19 mouse cellular contexts compared by ENCODE assay signal in genomic region chr4:114778716-114779474, GRCm38 (mm10). TPM values are rescaled to one million over a fixed set of nuclear protein-coding genes. Genes with fewer than 3 reads are reported as not detected.
DNase-seq lines count a peak whose midpoint lies in the region; ATAC-seq and TF ChIP-seq lines count a peak whose summit lies in the region.
"Had no signal": no experiment of that assay in that cellular context is flagged by ENCODE, and none has a peak within 500 bp of the region (broad histone marks: within the 10 kb centered on the region; RNA-seq: fewer than 3 reads in every experiment).

No protein-coding gene starts in this region.

- H3K4me2 ChIP-seq in embryonic facial prominence, embryonic 14.5 days (ENCODE audit: low read depth, low read length): no peak overlapping the region
- H3K4me2 ChIP-seq: hindbrain, embryonic 12.5 days had no signal

- intact Hi-C loops in heart, postnatal 36 days (cut with DNase I): no loop called here

- H3K9me3 ChIP-seq in embryonic facial prominence, embryonic 10.5 days: no peaks in the 10 kb centered on the region; the same call in none of the 2 replicates
- H3K9me3 ChIP-seq in embryonic facial prominence, embryonic 14.5 days (ENCODE audit: control insufficient read depth, low read length): no peaks in the 10 kb centered on the region
- H3K9me3 ChIP-seq: heart, embryonic 10.5 days; hindbrain, embryonic 12.5 days; megakaryocyte, embryonic 14.5 days had no signal

- peak overlapping the region; percentile 82 for H3K27ac ChIP-seq in embryonic facial prominence, embryonic 10.5 days (replicated peaks)
- peak overlapping the region; percentile 71; the same call in 1 of the 2 replicates for H3K27ac ChIP-seq in embryonic facial prominence, embryonic 14.5 days (replicated peaks; ENCODE audit: low read depth, low read length)
- no peak overlapping the region for H3K27ac ChIP-seq in layer of hippocampus, adult 2 months
- H3K27ac ChIP-seq: heart, embryonic 10.5 days; hindbrain, embryonic 12.5 days had no signal

- no peak overlapping the region for H3K4me3 ChIP-seq in embryonic facial prominence, embryonic 10.5 days
- no peak overlapping the region for H3K4me3 ChIP-seq in embryonic facial prominence, embryonic 14.5 days (ENCODE audit: low read depth, low read length)
- no peak overlapping the region for H3K4me3 ChIP-seq in layer of hippocampus, adult 2 months
- H3K4me3 ChIP-seq: erythroblast, embryonic 14.5 days; heart, embryonic 10.5 days; hindbrain, embryonic 12.5 days; megakaryocyte, embryonic 14.5 days had no signal

- H3K4me1 ChIP-seq in embryonic facial prominence, embryonic 10.5 days: peaks cover 71% of the 10 kb centered on the region
- peaks cover 24% of the 10 kb centered on the region for H3K4me1 ChIP-seq in embryonic facial prominence, embryonic 14.5 days (ENCODE audit: control insufficient read depth, insufficient read depth, low read length)
- H3K4me1 ChIP-seq: megakaryocyte, embryonic 14.5 days had no signal

- H3K9ac ChIP-seq in embryonic facial prominence, embryonic 14.5 days (ENCODE audit: low read depth, low read length): no peak overlapping the region
- H3K9ac ChIP-seq: hindbrain, embryonic 12.5 days had no signal

- TF ChIP-seq CTCF in layer of hippocampus, adult 2 months (conservative IDR thresholded peaks at IDR 0.05): no peak

- WGBS in embryonic facial prominence, embryonic 10.5 days: 35% methylated on average over 7 of the region's 7 CpGs
- WGBS in embryonic facial prominence, embryonic 14.5 days: 30% methylated on average over 7 of the region's 7 CpGs

- no peak; the same call in 1 of the 2 replicates for ATAC-seq in embryonic facial prominence, embryonic 14.5 days (ENCODE audit: low read depth)

- no peaks in the 10 kb centered on the region for H3K36me3 ChIP-seq in embryonic facial prominence, embryonic 10.5 days (replicated peaks)
- H3K36me3 ChIP-seq in embryonic facial prominence, embryonic 14.5 days (ENCODE audit: control insufficient read depth, insufficient read depth, low read length): no peaks in the 10 kb centered on the region
- H3K36me3 ChIP-seq: heart, embryonic 10.5 days; hindbrain, embryonic 12.5 days had no signal

- peaks cover 40% of the 10 kb centered on the region for H3K27me3 ChIP-seq in embryonic facial prominence, embryonic 10.5 days (replicated peaks; ENCODE audit: low read depth, poor library complexity, severe bottlenecking)
- H3K27me3 ChIP-seq in embryonic facial prominence, embryonic 14.5 days (replicated peaks; ENCODE audit: control insufficient read depth, insufficient read depth, low read length): peaks cover 16% of the 10 kb centered on the region; the same call in 1 of the 2 replicates

- peak; percentile 66 for DNase-seq in heart, adult 11 months
- DNase-seq in heart, postnatal 36 days: no peak
- peak; percentile 9 for DNase-seq in kidney, postnatal 10 days
- no peak for DNase-seq in kidney, postnatal 14 days
- DNase-seq in embryonic facial prominence, embryonic 10.5 days (ENCODE audit: low spot score): peak; percentile 57
- no peak for DNase-seq in embryonic facial prominence, embryonic 14.5 days (ENCODE audit: low spot score)
- DNase-seq in layer of hippocampus, postnatal 14 days (ENCODE audit: low spot score in 2 of 2): no peak
- DNase-seq in layer of hippocampus, adult 2 months (ENCODE audit: low spot score in 2 of 2): no peak

RNA-seq across cellular contexts. Expression of gene Gm12830, which starts 42.6 kb away (rescaled TPM):
- not detected for total RNA-seq in heart, postnatal 36 days (2021)
- polyA plus RNA-seq in embryonic facial prominence, embryonic 10.5 days (2016; fragmentation: Nextera tagmentation; extraction: Ambion mirVana): 0.09 TPM in 1 of 2 replicates, not detected in the other
- not detected in 2 replicates for polyA plus RNA-seq in embryonic facial prominence, embryonic 14.5 days (2014; fragmentation: Nextera tagmentation; extraction: Ambion mirVana)
- total RNA-seq in layer of hippocampus, postnatal 14 days (2021): not detected
- not detected for total RNA-seq in layer of hippocampus, adult 2 months (2021)
- total RNA-seq: gastrocnemius, adult 18-20 months; layer of hippocampus, adult 8-10 months; left cerebral cortex, postnatal 36 days had no signal
- polyA plus RNA-seq: brain, embryonic 14.5 days; erythroblast, embryonic 14.5 days; heart, embryonic 10.5 days; hindbrain, embryonic 12.5 days; lung, embryonic 16.5 days; neural tube, embryonic 14.5 days; spleen, adult 2 months had no signal

Comparison
In these comparisons a context has a peak if more than half of its experiments do, and no peak if none do; other contexts are left out.
1. DNase-seq: peak in heart, adult 11 months (single experiment), kidney, postnatal 10 days (single experiment) and embryonic facial prominence, embryonic 10.5 days (single experiment); none in heart, postnatal 36 days (0 of 2), kidney, postnatal 14 days (single experiment), embryonic facial prominence, embryonic 14.5 days (single experiment), layer of hippocampus, postnatal 14 days (0 of 2) and layer of hippocampus, adult 2 months (0 of 2).